Mouse (Mus musculus): ENCODE data around the gene Spink4. TPM values are rescaled to one million over a fixed set of nuclear protein-coding genes. Genes with fewer than 3 reads are reported as not detected.

Gene Spink4
- polyA plus RNA-seq, 2 experiments = 0.49 TPM; not detected in 1

DNA sequence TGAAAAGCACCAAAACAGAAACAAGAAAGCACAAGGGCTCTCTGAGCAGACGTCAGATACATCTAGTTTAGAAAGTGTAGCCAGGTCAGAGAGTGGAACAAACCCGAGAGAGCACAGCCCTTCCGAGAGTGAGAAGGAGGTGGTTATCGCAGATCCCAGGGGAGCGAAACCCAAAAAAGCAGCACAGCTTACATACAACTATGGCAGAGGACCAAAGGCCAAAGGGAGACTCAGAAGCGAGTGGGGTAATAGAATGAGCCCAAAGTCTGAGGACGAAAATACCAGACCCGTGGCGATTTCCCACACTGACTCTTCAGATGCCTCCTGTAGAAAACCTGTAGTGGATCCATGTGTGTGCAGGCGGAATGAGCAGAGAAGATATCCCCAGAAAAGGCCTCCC lies 56.8 kb downstream of the Spink4 start:
- no peak for DNase-seq (ENCODE audit: low spot score)
- TF ChIP-seq POLR2A (IDR thresholded peaks at IDR 0.05; ENCODE audit: borderline replicate concordance, extremely low read depth, insufficient read depth, insufficient read length) = no peak
- Histone ChIP-seq H3K27me3 (ENCODE audit: control insufficient read depth, insufficient read depth, low read length) (no peaks in the 10 kb centered on the region), H3K4me3 (replicated peaks; ENCODE audit: low read length) (no peak overlapping the region), H3K9me3 (ENCODE audit: control insufficient read depth, low read length) (no peaks in the 10 kb centered on the region), H3K27ac (replicated peaks; ENCODE audit: low read depth, low read length) (no peak overlapping the region), H3K4me1 (ENCODE audit: control insufficient read depth, insufficient read depth, low read length) (no peaks in the 10 kb centered on the region; the same call in 1 of the 2 replicates), H3K9ac (ENCODE audit: low read depth, low read length, severe bottlenecking) (no peak overlapping the region), H3K36me3 (ENCODE audit: control insufficient read depth, insufficient read depth, low read length) (peaks cover 59% of the 10 kb centered on the region), H3K4me2 (replicated peaks; ENCODE audit: low read depth, low read length, severe bottlenecking) (no peak overlapping the region)
- 93% methylated on average over 10 of the region's 10 CpGs for WGBS
- no peak for ATAC-seq (ENCODE audit: low FRiP score, low read depth)

DNA sequence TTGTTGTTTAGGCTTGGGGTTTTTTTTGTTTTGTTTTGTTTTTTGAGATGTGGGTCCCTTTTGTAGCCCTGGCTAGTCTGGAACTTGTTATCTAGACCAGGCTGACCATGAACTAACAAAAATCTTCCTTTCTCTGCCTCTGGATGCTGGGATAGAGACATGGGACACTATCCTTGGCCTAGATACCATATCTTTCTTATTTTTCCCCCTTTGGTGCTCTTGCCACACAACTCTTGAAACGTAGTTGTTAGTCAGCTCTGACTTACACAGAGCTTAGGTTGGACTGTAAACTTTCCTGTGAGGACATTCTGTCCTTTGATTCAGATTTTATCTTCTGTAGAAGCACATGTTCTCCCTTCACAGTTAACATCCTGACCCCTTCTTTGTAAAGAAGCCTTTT lies 59.6 kb downstream of the Spink4 start:
- no peaks in the 10 kb centered on the region for H3K9me3 ChIP-seq (ENCODE audit: control insufficient read depth, low read length)
- WGBS = 96% methylated on average over 1 of the region's 1 CpGs
- H3K4me1 ChIP-seq (ENCODE audit: control insufficient read depth, insufficient read depth, low read length) = no peaks in the 10 kb centered on the region; the same call in 1 of the 2 replicates
- H3K27ac ChIP-seq (replicated peaks; ENCODE audit: low read depth, low read length) = no peak overlapping the region
- H3K9ac ChIP-seq (ENCODE audit: low read depth, low read length, severe bottlenecking) = no peak overlapping the region
- no peaks in the 10 kb centered on the region for H3K27me3 ChIP-seq (ENCODE audit: control insufficient read depth, insufficient read depth, low read length)
- H3K4me3 ChIP-seq (replicated peaks; ENCODE audit: low read length) = no peak overlapping the region
- H3K36me3 ChIP-seq (ENCODE audit: control insufficient read depth, insufficient read depth, low read length) = peaks cover 78% of the 10 kb centered on the region
- TF ChIP-seq POLR2A (IDR thresholded peaks at IDR 0.05; ENCODE audit: borderline replicate concordance, extremely low read depth, insufficient read depth, insufficient read length) = no peak
- DNase-seq (ENCODE audit: low spot score) = no peak
- no peak overlapping the region for H3K4me2 ChIP-seq (replicated peaks; ENCODE audit: low read depth, low read length, severe bottlenecking)
- no peak for ATAC-seq (ENCODE audit: low FRiP score, low read depth)

Other genes with a start within 250 kb of the Spink4 start
- gene Aptx, start 216.9 kb upstream of the Spink4 start, polyA plus RNA-seq (2012; rRNA removed) = 15.6 and 18.8 TPM in 2 replicates
- gene Aptx, start 216.9 kb upstream of the Spink4 start, polyA plus RNA-seq (2014; fragmentation: Nextera tagmentation; extraction: Ambion mirVana) = 28.6 and 29.9 TPM in 2 replicates
- 47.3 and 96.6 TPM in 2 replicates for gene Dnaja1, start 197.9 kb upstream of the Spink4 start, polyA plus RNA-seq (2012; rRNA removed)
- 343 and 345 TPM in 2 replicates for gene Dnaja1, start 197.9 kb upstream of the Spink4 start, polyA plus RNA-seq (2014; fragmentation: Nextera tagmentation; extraction: Ambion mirVana)
- gene Smu1, start 162.1 kb upstream of the Spink4 start, polyA plus RNA-seq (2012; rRNA removed) = 67.4 and 73.4 TPM in 2 replicates
- gene Smu1, start 162.1 kb upstream of the Spink4 start, polyA plus RNA-seq (2014; fragmentation: Nextera tagmentation; extraction: Ambion mirVana) = 140 and 143 TPM in 2 replicates
- gene B4galt1, start 66.0 kb upstream of the Spink4 start, polyA plus RNA-seq (2012; rRNA removed) = 35.9 and 41.3 TPM in 2 replicates
- gene B4galt1, start 66.0 kb upstream of the Spink4 start, polyA plus RNA-seq (2014; fragmentation: Nextera tagmentation; extraction: Ambion mirVana) = 52.3 and 54.8 TPM in 2 replicates
- 74.4 and 109 TPM in 2 replicates for gene Bag1, start 28.2 kb downstream of the Spink4 start, polyA plus RNA-seq (2012; rRNA removed)
- gene Bag1, start 28.2 kb downstream of the Spink4 start, polyA plus RNA-seq (2014; fragmentation: Nextera tagmentation; extraction: Ambion mirVana) = 249 and 252 TPM in 2 replicates
- gene Chmp5, start 28.4 kb downstream of the Spink4 start, polyA plus RNA-seq (2012; rRNA removed) = 48.0 and 76.2 TPM in 2 replicates
- 101 and 102 TPM in 2 replicates for gene Chmp5, start 28.4 kb downstream of the Spink4 start, polyA plus RNA-seq (2014; fragmentation: Nextera tagmentation; extraction: Ambion mirVana)
- 88.7 and 91.4 TPM in 2 replicates for gene Nfx1, start 50.9 kb downstream of the Spink4 start, polyA plus RNA-seq (2012; rRNA removed)
- 88.8 and 96.1 TPM in 2 replicates for gene Nfx1, start 50.9 kb downstream of the Spink4 start, polyA plus RNA-seq (2014; fragmentation: Nextera tagmentation; extraction: Ambion mirVana)
- gene Aqp7, start 128.1 kb downstream of the Spink4 start, polyA plus RNA-seq (2012; rRNA removed) = 0.09 and 0.13 TPM in 2 replicates
- 0.18 TPM in 1 of 2 replicates, not detected in the other for gene Aqp7, start 128.1 kb downstream of the Spink4 start, polyA plus RNA-seq (2014; fragmentation: Nextera tagmentation; extraction: Ambion mirVana)
- gene Aqp3, start 178.1 kb downstream of the Spink4 start, polyA plus RNA-seq (2012; rRNA removed) = 56.2 and 72.9 TPM in 2 replicates
- 31.5 and 36.6 TPM in 2 replicates for gene Aqp3, start 178.1 kb downstream of the Spink4 start, polyA plus RNA-seq (2014; fragmentation: Nextera tagmentation; extraction: Ambion mirVana)
- gene Nol6, start 204.4 kb downstream of the Spink4 start, polyA plus RNA-seq (2012; rRNA removed) = 39.1 and 47.7 TPM in 2 replicates
- 29.2 and 30.7 TPM in 2 replicates for gene Nol6, start 204.4 kb downstream of the Spink4 start, polyA plus RNA-seq (2014; fragmentation: Nextera tagmentation; extraction: Ambion mirVana)
- gene Ube2r2, start 215.7 kb downstream of the Spink4 start, polyA plus RNA-seq (2012; rRNA removed) = 110 and 182 TPM in 2 replicates
- gene Ube2r2, start 215.7 kb downstream of the Spink4 start, polyA plus RNA-seq (2014; fragmentation: Nextera tagmentation; extraction: Ambion mirVana) = 96.6 and 108 TPM in 2 replicates

Data from limb, embryonic 14.5 days (tissue).